Mouse (Mus musculus): ENCODE data around the gene Peli3. TPM values are rescaled to one million over a fixed set of nuclear protein-coding genes. Genes with fewer than 3 reads are reported as not detected.

Peli3 gene
- total RNA-seq, 2 experiments from 2014 or later: not detected

DNA sequence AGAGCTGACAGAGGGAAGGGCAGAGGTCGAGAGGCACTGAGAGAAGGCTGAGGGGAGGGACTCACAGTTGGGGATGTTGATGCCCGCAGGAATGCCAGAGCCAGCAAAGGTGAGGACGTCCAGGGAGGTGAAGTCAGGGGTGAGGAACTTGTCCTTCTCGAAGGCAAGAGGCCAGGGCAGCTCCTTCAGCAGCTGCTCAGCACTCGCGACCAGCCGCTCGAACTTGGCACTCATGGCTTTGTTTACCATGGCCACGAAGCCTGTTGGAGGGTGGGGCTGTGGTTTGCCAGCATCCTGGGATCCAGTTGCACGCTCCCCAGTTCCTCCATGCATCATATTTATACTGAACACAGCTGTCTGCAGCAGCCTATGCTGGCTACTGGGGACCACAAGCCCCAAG is 26.1 kb downstream of the Peli3 start:
- no peak for ATAC-seq (replicated peaks; ENCODE audit: low FRiP score, poor library complexity, severe bottlenecking)

DNA sequence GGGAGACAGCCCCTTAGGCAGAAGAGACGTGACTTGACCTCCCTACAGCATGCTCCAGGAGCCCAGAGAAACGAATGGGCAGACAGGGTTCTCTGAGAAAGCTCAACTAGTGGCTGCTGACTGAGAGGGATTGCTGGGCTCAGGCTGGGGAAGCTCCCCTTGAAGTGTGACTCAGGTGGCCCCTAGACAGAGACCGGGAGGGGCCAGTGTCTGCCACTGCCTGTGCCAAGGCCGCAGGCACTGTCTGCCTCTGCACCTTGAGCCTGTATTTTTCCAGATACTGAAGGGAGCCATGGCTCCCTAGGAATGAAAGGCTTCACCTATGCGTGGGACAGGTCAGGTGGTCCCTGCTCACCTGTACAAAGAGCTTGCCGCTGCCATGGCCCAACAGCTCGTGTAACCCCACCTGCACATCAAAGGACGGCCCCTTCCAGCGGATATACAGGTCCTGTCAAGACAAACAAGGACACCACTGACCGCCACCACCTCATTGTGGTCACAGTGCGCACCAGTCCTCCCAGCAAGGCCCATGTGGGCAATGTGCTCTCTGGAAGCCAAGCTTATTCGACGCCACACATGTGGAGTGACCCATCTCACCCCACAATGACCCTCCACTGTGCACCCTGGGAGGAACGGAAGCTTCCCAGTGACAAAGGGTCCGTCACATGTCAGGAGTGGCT is 26.9 kb downstream of the Peli3 start:
- ATAC-seq (replicated peaks; ENCODE audit: low FRiP score, poor library complexity, severe bottlenecking): no peak

DNA sequence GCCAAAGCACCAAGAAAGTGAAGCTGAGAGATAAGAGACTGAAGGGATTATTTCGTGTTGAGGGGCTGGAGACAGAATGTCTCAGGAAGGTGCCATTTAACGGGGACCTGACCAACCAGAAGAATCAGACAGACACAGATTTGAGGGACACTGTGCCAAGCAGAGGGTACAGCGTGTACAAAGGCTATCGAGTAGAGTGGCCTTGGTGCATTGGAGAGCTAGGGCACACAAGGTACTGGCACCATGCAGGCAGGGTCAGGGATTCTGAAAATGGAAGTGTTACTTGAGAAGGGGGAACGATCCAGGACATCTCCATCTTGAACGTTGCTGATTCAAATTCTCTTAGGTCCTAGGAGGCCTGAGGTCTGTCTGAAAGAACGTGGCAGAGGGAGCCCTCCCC is 33.6 kb downstream of the Peli3 start:
- ATAC-seq (replicated peaks; ENCODE audit: low FRiP score, poor library complexity, severe bottlenecking): no peak

DNA sequence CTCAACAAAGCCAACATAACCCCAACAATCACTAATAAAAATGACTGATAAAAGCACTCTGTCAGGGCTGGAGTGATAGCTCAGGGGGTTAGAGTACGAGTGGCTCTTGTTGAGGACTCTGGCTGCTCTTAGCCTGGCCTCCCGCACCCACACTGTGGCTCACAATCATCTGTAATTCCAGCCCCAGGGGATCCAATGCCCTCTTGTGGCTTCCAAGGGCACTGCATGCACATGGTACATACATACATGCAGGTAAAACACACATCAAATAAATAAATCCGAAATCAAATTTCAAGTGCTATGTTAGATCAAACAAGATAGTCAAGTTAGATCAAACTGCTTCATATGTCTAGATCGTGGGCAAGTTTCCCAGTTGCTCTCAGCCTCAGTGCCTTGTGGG is 34.8 kb downstream of the Peli3 start:
- ATAC-seq (replicated peaks; ENCODE audit: low FRiP score, poor library complexity, severe bottlenecking): peak; percentile 61

DNA sequence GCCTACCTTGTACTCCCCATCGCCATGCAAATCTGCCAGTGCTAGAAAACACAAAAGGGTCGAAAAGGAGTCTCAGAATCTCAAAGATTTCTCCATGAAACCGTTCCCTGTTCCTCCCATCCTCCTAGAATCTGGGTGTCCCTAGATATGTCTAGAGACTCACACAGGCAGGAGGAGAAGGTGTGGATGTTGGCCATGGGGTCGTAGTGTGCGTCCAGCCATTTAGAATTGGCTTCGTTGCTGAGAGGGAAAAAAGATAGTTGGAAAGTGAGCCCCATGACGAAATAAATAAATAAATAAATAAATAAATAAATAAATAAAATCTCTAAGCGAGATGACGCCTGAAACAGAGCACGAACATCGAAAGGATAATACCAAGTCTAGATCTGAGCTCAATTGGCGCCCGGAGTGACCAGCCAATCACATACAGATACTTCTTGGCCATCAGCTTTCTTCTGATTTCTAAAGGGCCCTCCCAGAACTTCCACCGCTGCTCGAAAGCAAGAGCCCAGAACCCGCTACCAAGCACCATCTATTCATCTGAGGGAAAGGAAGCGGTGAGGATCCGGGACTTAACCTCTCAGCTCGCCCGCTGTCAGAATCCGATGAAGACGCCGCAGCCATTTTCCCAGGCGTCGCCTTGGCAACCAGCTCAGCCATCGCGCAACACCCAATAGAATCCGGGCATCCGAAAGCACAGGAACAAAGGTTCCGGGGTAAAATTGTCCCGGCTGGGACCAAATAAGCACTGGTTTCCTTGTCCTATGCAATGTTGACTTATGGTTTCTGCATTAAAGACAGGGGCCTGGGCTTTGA is 36.7 kb downstream of the Peli3 start, which contains the start of gene Bbs1:
Gene Bbs1 (minus strand): TSS at position 650 of the 816 bp plus-strand sequence.
- ATAC-seq (replicated peaks; ENCODE audit: low FRiP score, poor library complexity, severe bottlenecking): peak; percentile 90

DNA sequence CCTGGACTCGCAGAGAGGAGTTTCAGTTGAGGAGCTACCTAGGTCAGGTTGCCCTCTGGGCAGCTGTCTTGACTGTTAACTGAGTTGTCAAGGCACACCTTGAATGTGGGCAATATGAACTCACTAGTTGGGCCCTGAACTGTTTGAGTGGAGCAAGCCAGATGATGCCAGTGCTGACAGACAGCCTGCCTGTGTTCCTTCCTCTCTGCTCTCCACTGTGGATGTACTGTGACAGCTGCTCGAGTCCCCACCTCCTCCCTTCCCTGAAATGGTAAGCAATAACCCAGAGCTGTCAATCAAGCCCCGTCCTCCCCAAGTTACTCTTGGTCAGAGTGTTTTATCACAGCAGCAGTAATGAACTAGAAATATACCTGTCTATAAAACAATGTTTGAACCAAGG is 43.0 kb downstream of the Peli3 start:
- ATAC-seq (replicated peaks; ENCODE audit: low FRiP score, poor library complexity, severe bottlenecking): no peak

DNA sequence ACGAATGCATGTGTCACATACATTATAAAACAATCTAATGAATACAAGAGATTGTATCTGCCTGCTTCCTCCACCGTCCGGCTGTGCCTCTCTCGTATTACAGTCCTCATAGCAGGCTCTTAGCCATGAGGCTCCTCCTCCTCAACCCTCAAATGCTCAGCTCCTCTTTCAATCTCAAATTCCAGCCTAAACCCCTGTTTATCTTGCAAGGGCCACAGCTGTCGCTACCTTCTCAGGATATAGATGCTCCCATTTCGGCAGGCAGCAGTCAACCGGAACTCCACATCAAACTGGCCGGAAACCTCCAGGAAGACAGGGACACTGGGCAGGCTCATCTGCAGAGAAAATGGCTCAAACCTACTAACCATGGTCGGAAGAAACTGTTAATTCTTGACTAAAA is 44.0 kb downstream of the Peli3 start:
- ATAC-seq (replicated peaks; ENCODE audit: low FRiP score, poor library complexity, severe bottlenecking): no peak

DNA sequence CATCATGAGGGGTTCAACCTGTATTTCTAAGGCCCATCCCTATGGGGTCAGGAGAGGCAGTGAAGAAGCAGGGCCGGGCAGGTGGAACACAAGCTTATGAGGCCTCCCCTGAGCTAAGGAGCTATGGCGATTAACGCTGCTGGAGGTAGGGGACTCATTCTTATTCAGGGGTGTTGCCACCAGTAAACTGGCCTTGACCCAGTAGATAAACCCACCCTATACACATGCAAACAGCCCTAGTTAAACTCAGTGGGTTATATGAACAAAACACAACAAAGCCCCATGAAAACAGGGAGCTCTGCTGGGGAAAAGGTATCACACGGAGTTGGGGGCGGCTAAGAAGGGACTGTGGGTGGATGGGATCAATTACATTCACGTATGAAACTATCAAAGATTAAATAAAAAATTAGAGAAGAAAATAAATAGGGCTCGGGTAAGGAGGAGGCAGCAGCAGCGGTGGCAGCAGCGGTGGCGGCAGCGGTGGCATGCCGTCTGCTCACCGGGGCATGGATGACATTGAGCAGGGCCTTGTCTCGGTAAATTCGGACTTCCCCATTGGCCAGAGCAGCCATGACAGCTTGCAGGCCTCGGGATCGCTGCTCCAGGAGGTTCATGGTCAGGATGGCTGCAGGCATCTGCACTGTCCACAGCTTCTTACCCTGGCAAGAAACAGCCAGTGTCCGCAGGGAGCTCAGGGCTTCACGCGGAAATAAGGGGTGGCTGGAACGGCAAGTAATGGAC is 46.0 kb downstream of the Peli3 start:
- no peak for ATAC-seq (replicated peaks; ENCODE audit: low FRiP score, poor library complexity, severe bottlenecking)

DNA sequence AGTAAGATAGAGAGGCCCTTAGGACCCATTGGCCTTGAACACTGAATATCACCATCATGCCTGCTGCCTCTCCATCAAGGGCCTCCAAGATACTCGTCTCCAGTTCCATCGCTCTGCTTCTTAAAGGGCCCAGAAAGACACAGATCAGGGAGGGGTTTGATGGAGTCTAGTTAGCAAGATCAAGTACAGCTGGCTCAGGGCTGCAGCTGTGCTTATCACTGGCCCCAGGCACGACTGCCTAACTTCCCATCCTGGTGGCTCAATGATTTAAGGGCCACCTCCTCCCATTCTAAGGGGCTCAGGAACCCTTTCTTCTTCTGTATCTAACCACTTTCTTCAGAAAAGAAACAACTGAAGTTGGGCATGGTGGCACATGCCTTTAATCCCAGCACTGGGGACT is 51.1 kb downstream of the Peli3 start:
- ATAC-seq (replicated peaks; ENCODE audit: low FRiP score, poor library complexity, severe bottlenecking): peak; percentile 85

DNA sequence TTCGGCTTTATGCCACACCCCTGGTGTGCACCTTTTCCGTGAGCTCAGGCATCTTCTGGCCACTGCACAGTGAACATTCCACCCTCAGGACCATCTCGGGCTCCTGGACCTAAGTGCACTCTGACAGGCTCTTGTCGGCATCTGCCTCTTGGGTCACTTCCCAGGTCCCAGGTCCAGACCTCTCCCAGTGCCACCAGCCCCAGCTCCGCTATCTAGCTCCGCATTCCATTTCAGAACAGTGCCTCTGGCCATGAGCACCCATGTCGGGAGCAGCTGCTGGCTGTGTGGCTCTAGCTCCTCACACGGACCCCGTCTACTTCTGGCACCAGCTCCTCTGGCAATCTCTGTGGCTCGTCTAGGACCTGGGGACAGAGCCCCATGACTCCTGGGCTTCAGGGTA is 53.1 kb downstream of the Peli3 start:
- no peak for ATAC-seq (replicated peaks; ENCODE audit: low FRiP score, poor library complexity, severe bottlenecking)

DNA sequence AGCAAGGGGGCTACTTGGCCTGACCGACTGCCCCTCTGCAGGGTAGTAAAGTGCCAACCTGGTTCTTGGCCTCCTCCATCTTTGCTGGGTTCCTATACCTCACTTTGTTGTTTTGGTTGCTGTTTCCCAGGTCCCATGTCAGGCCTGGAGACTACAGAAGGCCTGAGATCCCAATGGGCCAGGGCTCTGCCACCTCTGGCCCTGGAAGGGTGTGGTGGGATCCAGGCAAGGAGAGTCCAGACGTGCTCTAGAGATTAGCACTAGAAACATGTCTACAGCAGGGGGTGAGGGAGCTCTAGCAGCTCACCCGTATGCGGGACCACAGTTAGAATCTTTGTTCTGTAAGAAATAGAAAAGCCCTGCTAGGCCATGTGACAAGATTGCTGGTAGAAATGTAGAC is 59.0 kb downstream of the Peli3 start:
- peak; percentile 82 for ATAC-seq (replicated peaks; ENCODE audit: low FRiP score, poor library complexity, severe bottlenecking)

Other genes with a start within 250 kb of the Peli3 start
- not detected in 2 replicates for gene Gm960, start 244.5 kb downstream of the Peli3 start, total RNA-seq (2015; ENCODE audit: low replicate concordance)
- 0.56 TPM in 1 of 2 replicates, not detected in the other for gene Gm960, start 244.5 kb downstream of the Peli3 start, total RNA-seq (2017; ENCODE audit: low replicate concordance)
- not detected in 2 replicates for gene Sptbn2, start 232.0 kb downstream of the Peli3 start, total RNA-seq (2015; ENCODE audit: low replicate concordance)
- gene Sptbn2, start 232.0 kb downstream of the Peli3 start, total RNA-seq (2017; ENCODE audit: low replicate concordance): not detected in 2 replicates
- 0.58 and 4.0 TPM in 2 replicates for gene Rbm4b, start 186.6 kb downstream of the Peli3 start, total RNA-seq (2015; ENCODE audit: low replicate concordance)
- gene Rbm4b, start 186.6 kb downstream of the Peli3 start, total RNA-seq (2017; ENCODE audit: low replicate concordance): 6.6 and 7.5 TPM in 2 replicates
- 50.5 and 66.9 TPM in 2 replicates for gene Rbm4, start 149.2 kb downstream of the Peli3 start, total RNA-seq (2015; ENCODE audit: low replicate concordance)
- 139 and 185 TPM in 2 replicates for gene Rbm4, start 149.2 kb downstream of the Peli3 start, total RNA-seq (2017; ENCODE audit: low replicate concordance)
- gene Gm21992, start 131.5 kb downstream of the Peli3 start, total RNA-seq (2015; ENCODE audit: low replicate concordance): 7.7 and 74.0 TPM in 2 replicates
- 20.6 and 28.2 TPM in 2 replicates for gene Gm21992, start 131.5 kb downstream of the Peli3 start, total RNA-seq (2017; ENCODE audit: low replicate concordance)
- gene Rbm14, start 131.5 kb downstream of the Peli3 start, total RNA-seq (2015; ENCODE audit: low replicate concordance): 63.8 and 73.6 TPM in 2 replicates
- gene Rbm14, start 131.5 kb downstream of the Peli3 start, total RNA-seq (2017; ENCODE audit: low replicate concordance): 59.4 and 71.3 TPM in 2 replicates
- 12.3 and 18.8 TPM in 2 replicates for gene Ccs, start 103.8 kb downstream of the Peli3 start, total RNA-seq (2015; ENCODE audit: low replicate concordance)
- gene Ccs, start 103.8 kb downstream of the Peli3 start, total RNA-seq (2017; ENCODE audit: low replicate concordance): 24.4 and 66.9 TPM in 2 replicates
- not detected in 2 replicates for gene Ccdc87, start 103.8 kb downstream of the Peli3 start, total RNA-seq (2015; ENCODE audit: low replicate concordance)
- gene Ccdc87, start 103.8 kb downstream of the Peli3 start, total RNA-seq (2017; ENCODE audit: low replicate concordance): not detected in 2 replicates
- 79.7 and 90.9 TPM in 2 replicates for gene Ctsf, start 88.0 kb downstream of the Peli3 start, total RNA-seq (2015; ENCODE audit: low replicate concordance)
- gene Ctsf, start 88.0 kb downstream of the Peli3 start, total RNA-seq (2017; ENCODE audit: low replicate concordance): 51.5 and 94.7 TPM in 2 replicates
- not detected in 2 replicates for gene Actn3, start 65.2 kb downstream of the Peli3 start, total RNA-seq (2015; ENCODE audit: low replicate concordance)
- gene Actn3, start 65.2 kb downstream of the Peli3 start, total RNA-seq (2017; ENCODE audit: low replicate concordance): 0.56 TPM in 1 of 2 replicates, not detected in the other
- 4.0 and 12.1 TPM in 2 replicates for gene Zdhhc24, start 64.5 kb downstream of the Peli3 start, total RNA-seq (2015; ENCODE audit: low replicate concordance)
- 9.6 and 10.5 TPM in 2 replicates for gene Zdhhc24, start 64.5 kb downstream of the Peli3 start, total RNA-seq (2017; ENCODE audit: low replicate concordance)
- gene Bbs1, start 36.5 kb downstream of the Peli3 start, total RNA-seq (2015; ENCODE audit: low replicate concordance): 0.84 and 1.5 TPM in 2 replicates
- 0.42 and 1.2 TPM in 2 replicates for gene Bbs1, start 36.5 kb downstream of the Peli3 start, total RNA-seq (2017; ENCODE audit: low replicate concordance)
- gene Dpp3, start 14.8 kb downstream of the Peli3 start, total RNA-seq (2015; ENCODE audit: low replicate concordance): 4.6 and 7.5 TPM in 2 replicates
- 6.0 and 7.3 TPM in 2 replicates for gene Dpp3, start 14.8 kb downstream of the Peli3 start, total RNA-seq (2017; ENCODE audit: low replicate concordance)
- 3.7 and 4.4 TPM in 2 replicates for gene Mrpl11, start 19.0 kb upstream of the Peli3 start, total RNA-seq (2015; ENCODE audit: low replicate concordance)
- gene Mrpl11, start 19.0 kb upstream of the Peli3 start, total RNA-seq (2017; ENCODE audit: low replicate concordance): 1.8 and 7.8 TPM in 2 replicates
- gene Npas4, start 47.2 kb upstream of the Peli3 start, total RNA-seq (2015; ENCODE audit: low replicate concordance): not detected in 2 replicates
- not detected in 2 replicates for gene Npas4, start 47.2 kb upstream of the Peli3 start, total RNA-seq (2017; ENCODE audit: low replicate concordance)
- gene Slc29a2, start 80.7 kb upstream of the Peli3 start, total RNA-seq (2015; ENCODE audit: low replicate concordance): not detected in 2 replicates
- gene Slc29a2, start 80.7 kb upstream of the Peli3 start, total RNA-seq (2017; ENCODE audit: low replicate concordance): not detected in 2 replicates
- 0.84 and 1.2 TPM in 2 replicates for gene B4gat1, start 95.7 kb upstream of the Peli3 start, total RNA-seq (2015; ENCODE audit: low replicate concordance)
- not detected in 2 replicates for gene B4gat1, start 95.7 kb upstream of the Peli3 start, total RNA-seq (2017; ENCODE audit: low replicate concordance)
- gene AC124502.3, start 95.8 kb upstream of the Peli3 start, total RNA-seq (2015; ENCODE audit: low replicate concordance): 0.38 TPM in 1 of 2 replicates, not detected in the other
- gene AC124502.3, start 95.8 kb upstream of the Peli3 start, total RNA-seq (2017; ENCODE audit: low replicate concordance): 1.7 TPM in 1 of 2 replicates, not detected in the other
- 0.96 and 10.4 TPM in 2 replicates for gene Brms1, start 98.2 kb upstream of the Peli3 start, total RNA-seq (2015; ENCODE audit: low replicate concordance)
- 12.7 and 17.6 TPM in 2 replicates for gene Brms1, start 98.2 kb upstream of the Peli3 start, total RNA-seq (2017; ENCODE audit: low replicate concordance)
- not detected in 2 replicates for gene Rin1, start 107.4 kb upstream of the Peli3 start, total RNA-seq (2015; ENCODE audit: low replicate concordance)
- 0.09 TPM in 1 of 2 replicates, not detected in the other for gene Rin1, start 107.4 kb upstream of the Peli3 start, total RNA-seq (2017; ENCODE audit: low replicate concordance)
- 0.84 TPM in 1 of 2 replicates, not detected in the other for gene Cd248, start 125.0 kb upstream of the Peli3 start, total RNA-seq (2015; ENCODE audit: low replicate concordance)
- gene Cd248, start 125.0 kb upstream of the Peli3 start, total RNA-seq (2017; ENCODE audit: low replicate concordance): 0.09 and 0.42 TPM in 2 replicates
- gene Tmem151a, start 142.4 kb upstream of the Peli3 start, total RNA-seq (2015; ENCODE audit: low replicate concordance): not detected in 2 replicates
- not detected in 2 replicates for gene Tmem151a, start 142.4 kb upstream of the Peli3 start, total RNA-seq (2017; ENCODE audit: low replicate concordance)
- gene Yif1a, start 145.4 kb upstream of the Peli3 start, total RNA-seq (2015; ENCODE audit: low replicate concordance): 6.3 and 7.1 TPM in 2 replicates
- gene Yif1a, start 145.4 kb upstream of the Peli3 start, total RNA-seq (2017; ENCODE audit: low replicate concordance): 1.9 and 2.5 TPM in 2 replicates
- not detected in 2 replicates for gene Cnih2, start 155.4 kb upstream of the Peli3 start, total RNA-seq (2015; ENCODE audit: low replicate concordance)
- gene Cnih2, start 155.4 kb upstream of the Peli3 start, total RNA-seq (2017; ENCODE audit: low replicate concordance): not detected in 2 replicates
- gene Rab1b, start 163.9 kb upstream of the Peli3 start, total RNA-seq (2015; ENCODE audit: low replicate concordance): 14.4 and 23.6 TPM in 2 replicates
- gene Rab1b, start 163.9 kb upstream of the Peli3 start, total RNA-seq (2017; ENCODE audit: low replicate concordance): 19.4 and 22.9 TPM in 2 replicates
- gene Klc2, start 175.4 kb upstream of the Peli3 start, total RNA-seq (2015; ENCODE audit: low replicate concordance): 4.2 TPM in 1 of 2 replicates, not detected in the other
- gene Klc2, start 175.4 kb upstream of the Peli3 start, total RNA-seq (2017; ENCODE audit: low replicate concordance): 1.4 TPM in 1 of 2 replicates, not detected in the other